Mouse (Mus musculus): ENCODE results near the gene Isl1.

DNA sequence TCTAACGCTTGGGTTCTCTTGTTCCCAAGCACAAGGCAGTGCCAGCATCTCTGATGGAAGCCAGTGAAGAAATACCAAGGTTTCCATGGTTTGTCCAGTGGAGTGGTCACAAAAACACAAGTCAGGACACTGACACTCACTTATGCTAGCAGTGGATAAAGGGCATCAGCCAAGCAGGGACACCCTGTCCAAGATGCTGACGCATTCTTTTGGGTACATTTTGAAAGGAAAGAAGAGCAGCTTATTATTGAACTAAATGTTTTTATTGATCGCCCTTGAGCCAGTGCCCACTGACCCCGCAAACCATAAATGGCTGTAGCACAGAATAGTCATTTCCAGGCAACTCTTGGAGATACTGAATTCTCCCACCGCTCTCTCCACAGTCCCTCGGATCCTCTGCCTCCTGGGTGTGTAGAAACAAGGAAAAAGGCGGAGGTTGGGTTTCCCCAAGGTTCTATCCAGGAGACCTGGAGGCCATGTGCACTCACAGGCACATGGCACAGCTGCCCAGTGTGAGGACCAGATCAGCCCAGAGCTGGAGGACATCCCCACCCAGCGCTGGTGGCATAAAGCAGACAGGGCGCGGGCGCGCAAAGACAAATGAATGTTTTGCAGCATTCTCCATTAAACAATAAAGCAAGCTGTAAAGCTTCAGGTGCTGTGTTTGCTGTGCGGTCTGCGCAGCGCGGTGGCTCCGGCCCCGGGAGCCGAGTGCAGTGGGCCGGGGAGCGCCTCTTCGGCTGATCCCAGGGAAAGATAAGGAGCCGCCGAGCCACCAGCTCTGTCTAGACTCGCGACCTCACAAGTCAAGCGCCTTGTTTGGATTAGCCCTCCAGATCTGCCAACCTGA is 16.0 kb downstream of the Isl1 start:
- TF ChIP-seq CTCF (IDR thresholded peaks at IDR 0.05), result no peak
- TF ChIP-seq EP300 (IDR thresholded peaks at IDR 0.05), result no peak

Measured in lung, postnatal 0 days (tissue).